Mouse (Mus musculus) testis, adult 2 months (tissue): Measurements from ENCODE around the gene Zkscan3.

Experiments used
- CTCF ChIP-seq: fragments of 200-500 bp; IDR thresholded peaks from 2 replicates; pipeline ENCODE4 v1.5.1; 2012; ENCODE audit warnings: low read depth, mild to moderate bottlenecking, inconsistent platforms, low read length, moderate library complexity; ENCODE audit not compliant: control insufficient read depth, insufficient read depth, insufficient replicate concordance
- POLR2A ChIP-seq: fragments of 200-500 bp; IDR thresholded peaks from 2 replicates; pipeline ENCODE4 v1.6.1; 2012; ENCODE audit warnings: low read depth, mild to moderate bottlenecking, inconsistent platforms, low read length, moderate library complexity; ENCODE audit not compliant: control insufficient read depth

- TF ChIP-seq CTCF (no peak), POLR2A (no peak)
These were observed 7.3 kb downstream of the Zkscan3 start for GRCm38 (mm10) chr13:21395211-21395610.
